Mouse (Mus musculus) left cerebral cortex, adult 8-10 months (tissue): ENCODE measurements around the gene Lgsn. TPM values are rescaled to one million over a fixed set of nuclear protein-coding genes. Genes with fewer than 3 reads are reported as not detected.

Experiments used
- DNase-seq, 2 experiments: peaks; one replicate each; pipeline ENCODE4 v3.0.0; 2022; ENCODE audit warnings: low spot score in 2 of 2
- total RNA-seq, 4 experiments: library from RNA; stranded (reverse); gene quantifications; 2 replicates each; pipeline ENCODE4 v1.2.4; 2022

Lgsn gene
- total RNA-seq: not detected

GRCm38 (mm10) chr1:31176101-31176500 lies at the start of gene Lgsn:
Gene Lgsn, plus strand, starts transcription at chr1:31176401.
- no peak for DNase-seq

GRCm38 (mm10) chr1:31138387-31138786 lies 37.8 kb upstream of the Lgsn start:
- DNase-seq: no peak

- DNase-seq: no peak
These were observed 33.7 kb upstream of the Lgsn start for GRCm38 (mm10) chr1:31142288-31143094.

- DNase-seq: no peak
These were observed 32.6 kb upstream of the Lgsn start for GRCm38 (mm10) chr1:31143571-31143970.

- no peak for DNase-seq
These were observed 26.5 kb upstream of the Lgsn start for GRCm38 (mm10) chr1:31149671-31150070.

- DNase-seq: no peak
These were observed 25.7 kb upstream of the Lgsn start for GRCm38 (mm10) chr1:31150546-31150945.

GRCm38 (mm10) chr1:31152799-31153426 lies 23.3 kb upstream of the Lgsn start:
- DNase-seq: no peak

GRCm38 (mm10) chr1:31153793-31154349 lies 22.3 kb upstream of the Lgsn start:
- peak in 1 of 2 experiments; percentile 58 for DNase-seq

GRCm38 (mm10) chr1:31156185-31156584 lies 20.0 kb upstream of the Lgsn start:
- DNase-seq: no peak

- no peak for DNase-seq
These were observed 19.3 kb upstream of the Lgsn start for GRCm38 (mm10) chr1:31156884-31157283.

- no peak for DNase-seq
These were observed 11.5 kb upstream of the Lgsn start for GRCm38 (mm10) chr1:31164527-31165189.

- DNase-seq: no peak
These were observed 10.7 kb upstream of the Lgsn start for GRCm38 (mm10) chr1:31165326-31166121.

GRCm38 (mm10) chr1:31175401-31175800 lies 800 bp upstream of the Lgsn start:
- DNase-seq: no peak

GRCm38 (mm10) chr1:31178264-31178663 lies 2.1 kb downstream of the Lgsn start:
- no peak for DNase-seq

- DNase-seq: no peak
These were observed 14.2 kb downstream of the Lgsn start for GRCm38 (mm10) chr1:31190237-31190866.

GRCm38 (mm10) chr1:31195633-31196032 lies 19.4 kb downstream of the Lgsn start:
- DNase-seq: no peak

- no peak for DNase-seq
These were observed 20.8 kb downstream of the Lgsn start for GRCm38 (mm10) chr1:31196959-31197358.

- peak in 1 of 2 experiments; percentile 33 for DNase-seq
These were observed 27.6 kb downstream of the Lgsn start for GRCm38 (mm10) chr1:31203771-31204170.

- DNase-seq: no peak
These were observed 29.1 kb downstream of the Lgsn start for GRCm38 (mm10) chr1:31205346-31205745.

GRCm38 (mm10) chr1:31205770-31206169 lies 29.6 kb downstream of the Lgsn start:
- no peak for DNase-seq

GRCm38 (mm10) chr1:31210144-31210543 lies 33.9 kb downstream of the Lgsn start:
- no peak for DNase-seq
